Mouse (Mus musculus) ES-E14 (cell line): ENCODE results near the gene Gjd3. TPM values are rescaled to one million over a fixed set of nuclear protein-coding genes. Genes with fewer than 3 reads are reported as not detected.
A peak's percentile ranks its signal among the peaks of the same experiment; 100 is the strongest.

Experiments
- DNase-seq: peaks from one replicate; pipeline ENCODE4 v3.0.0-alpha.2; 2013; ENCODE audit warnings: low read depth, low spot score
- H3K27ac ChIP-seq: 2 replicates; pipeline ENCODE4 v1.5.1; 2012; ENCODE audit warnings: low read depth, mild to moderate bottlenecking, low read length, moderate library complexity, mixed read lengths; ENCODE audit not compliant: poor library complexity, insufficient read depth, severe bottlenecking
- H3K36me3 ChIP-seq: 2 replicates; pipeline ENCODE4 v1.6.1; 2012; ENCODE audit warnings: mild to moderate bottlenecking, low read length, moderate library complexity, mixed read lengths; ENCODE audit not compliant: control insufficient read depth, poor library complexity, insufficient read depth, severe bottlenecking
- H3K4me1 ChIP-seq, 2 experiments: fragments of 150-350 bp in 1 of 2; sonication (generic) in 1 of 2; 2 replicates each; pipeline ENCODE4 v1.6.1; 2012; ENCODE audit warnings: low read length in 2 of 2, mild to moderate bottlenecking in 1 of 2, mixed read lengths in 1 of 2; ENCODE audit not compliant: control insufficient read depth in 2 of 2, insufficient read depth in 2 of 2, poor library complexity in 1 of 2
- H3K4me3 ChIP-seq, 2 experiments: fragments of 150-350 bp in 1 of 2; sonication (generic) in 1 of 2; 2 replicates each; pipeline ENCODE4 v1.5.1; 2012; ENCODE audit warnings: low read length in 2 of 2, low read depth in 1 of 2, mild to moderate bottlenecking in 1 of 2, mixed read lengths in 1 of 2; ENCODE audit not compliant: insufficient read depth in 1 of 2, poor library complexity in 1 of 2, severe bottlenecking in 1 of 2
- H3K9ac ChIP-seq: 2 replicates; pipeline ENCODE4 v1.6.1; 2012; ENCODE audit warnings: low read depth, mild to moderate bottlenecking, low read length, mixed read lengths; ENCODE audit not compliant: poor library complexity, insufficient read depth, severe bottlenecking
- H3K9me3 ChIP-seq: fragments of 150-350 bp; sonication (generic); 2 replicates; pipeline ENCODE4 v1.6.1; 2012; ENCODE audit warnings: low read depth, mild to moderate bottlenecking, low read length; ENCODE audit not compliant: control insufficient read depth, insufficient read depth
- CHD2 ChIP-seq: IDR thresholded peaks from 2 replicates; pipeline ENCODE4 v1.6.1; 2014; ENCODE audit warnings: mild to moderate bottlenecking, low read depth, low read length, inconsistent platforms
- HCFC1 ChIP-seq: IDR thresholded peaks from 2 replicates; pipeline ENCODE4 v1.6.1; 2012; ENCODE audit warnings: low read length, inconsistent platforms, borderline replicate concordance; ENCODE audit not compliant: insufficient read depth
- MAFK ChIP-seq: IDR thresholded peaks from 2 replicates; pipeline ENCODE4 v1.6.1; 2014; ENCODE audit warnings: mild to moderate bottlenecking, low read depth, low read length, inconsistent platforms; ENCODE audit not compliant: insufficient read depth
- ZC3H11A ChIP-seq: IDR thresholded peaks from 2 replicates; pipeline ENCODE4 v1.6.1; 2012; ENCODE audit warnings: low read depth, mild to moderate bottlenecking, inconsistent platforms, low read length, borderline replicate concordance
- ZNF384 ChIP-seq: IDR thresholded peaks from 2 replicates; pipeline ENCODE4 v1.6.1; 2012; ENCODE audit warnings: low read depth, low read length, inconsistent platforms
- in situ Hi-C, 2 experiments: fragments of 600-800 bp; cut with MboI; formaldehyde crosslinking; loops; one replicate each; pipeline ENCODE4 v1.15.1; 2025; ENCODE audit warnings: low sequenced_read_pairs in 2 of 2, inconsistent platforms in 1 of 2; ENCODE audit not compliant: unreplicated experiment in 2 of 2
- total RNA-seq: library from RNA; depleted of rRNA; stranded (reverse); fragments of 300-350 nt; gene quantifications from 2 replicates; pipeline ENCODE4 v1.2.3, GENCODE M21; 2012

Gjd3 gene
- total RNA-seq, 1 experiment: 0.27 TPM

GRCm38 (mm10) chr11:98966499-98967141 lies 16.2 kb downstream of the Gjd3 start:
- peak overlapping the region; percentile 47; the same call in 1 of the 2 replicates for H3K9ac ChIP-seq
- peak overlapping the region in 1 of 2 experiments; percentile 57; a peak in 3 of 4 replicates for H3K4me3 ChIP-seq
- TF ChIP-seq CHD2 (no peak), ZC3H11A (no peak), MAFK (no peak), HCFC1 (no peak), ZNF384 (no peak)
- H3K27ac ChIP-seq: peak overlapping the region; percentile 8
- in situ Hi-C loops: no loop called here
- H3K4me1 ChIP-seq: peaks cover 20 to 44% of the 10 kb centered on the region in 2 experiments; a peak in 3 of 4 replicates
- H3K9me3 ChIP-seq: no peaks in the 10 kb centered on the region
- peaks cover 47% of the 10 kb centered on the region for H3K36me3 ChIP-seq
- no peak for DNase-seq

GRCm38 (mm10) chr11:98965416-98966077 lies 17.3 kb downstream of the Gjd3 start:
- no peak for TF ChIP-seq CHD2
- no peak for TF ChIP-seq ZC3H11A
- no peak for TF ChIP-seq HCFC1
- no peak for TF ChIP-seq ZNF384
- TF ChIP-seq MAFK: no peak
- DNase-seq: no peak
- Histone ChIP-seq H3K9ac (peak overlapping the region; percentile 49; the same call in 1 of the 2 replicates), H3K9me3 (no peaks in the 10 kb centered on the region), H3K27ac (peak overlapping the region; percentile 71; the same call in 1 of the 2 replicates), H3K4me1 (peaks cover 20 to 44% of the 10 kb centered on the region in 2 experiments; a peak in 3 of 4 replicates), H3K36me3 (peaks cover 36% of the 10 kb centered on the region), H3K4me3 (peak overlapping the region; percentile 57 to 61)
- in situ Hi-C loops: no loop called here

GRCm38 (mm10) chr11:98964616-98965415 lies 18.0 kb downstream of the Gjd3 start:
- in situ Hi-C loops: no loop called here
- no peak for DNase-seq
- peak overlapping the region; percentile 70 to 74 for H3K4me3 ChIP-seq

GRCm38 (mm10) chr11:98964201-98964615 lies 18.6 kb downstream of the Gjd3 start:
- Histone ChIP-seq H3K36me3 (peaks cover 25% of the 10 kb centered on the region), H3K9ac (peak overlapping the region; percentile 52; the same call in 1 of the 2 replicates), H3K4me1 (peaks cover 21 to 35% of the 10 kb centered on the region in 2 experiments), H3K27ac (peak overlapping the region; percentile 86), H3K9me3 (no peaks in the 10 kb centered on the region), H3K4me3 (peak overlapping the region; percentile 70 to 74)
- no peak for TF ChIP-seq HCFC1
- TF ChIP-seq MAFK: no peak
- TF ChIP-seq ZC3H11A: no peak
- no peak for TF ChIP-seq CHD2
- TF ChIP-seq ZNF384: no peak
- DNase-seq: no peak
- in situ Hi-C loops: no loop called here

More at GRCm38 (mm10) chr11:98964616-98965415, 18.0 kb downstream of the Gjd3 start:
- Histone ChIP-seq H3K27ac (peak overlapping the region; percentile 86), H3K4me1 (peaks cover 20 to 39% of the 10 kb centered on the region in 2 experiments; a peak in 3 of 4 replicates), H3K36me3 (peaks cover 29% of the 10 kb centered on the region), H3K9me3 (no peaks in the 10 kb centered on the region), H3K9ac (peak overlapping the region; percentile 52; the same call in 1 of the 2 replicates)
- TF ChIP-seq ZC3H11A: no peak
- no peak for TF ChIP-seq HCFC1
- TF ChIP-seq MAFK: no peak
- TF ChIP-seq CHD2: no peak
- TF ChIP-seq ZNF384: no peak
